Mouse (Mus musculus) embryo, embryonic 10.5 days (tissue): Measurements from ENCODE around the gene Hibch.

ENCODE experiments used
- DNase-seq: peaks from one replicate; pipeline ENCODE4 v3.0.0-alpha.2; 2015; ENCODE audit warnings: low spot score

The Hibch gene

GRCm38 (mm10) chr1:52844782-52845665, at the start of gene Hibch:
Gene Hibch (plus strand): TSS chr1:52844929.
- peak; percentile 99 for DNase-seq

- no peak for DNase-seq
Measured at GRCm38 (mm10) chr1:52795927-52796326, 48.8 kb upstream of the Hibch start.

GRCm38 (mm10) chr1:52799056-52799726, 45.5 kb upstream of the Hibch start:
- no peak for DNase-seq

GRCm38 (mm10) chr1:52799772-52800171, 45.0 kb upstream of the Hibch start:
- no peak for DNase-seq

- no peak for DNase-seq
Measured at GRCm38 (mm10) chr1:52800340-52800740, 44.4 kb upstream of the Hibch start.

GRCm38 (mm10) chr1:52801651-52802050, 43.1 kb upstream of the Hibch start:
- DNase-seq = no peak

- DNase-seq = no peak
Measured at GRCm38 (mm10) chr1:52802406-52802975, 42.2 kb upstream of the Hibch start.

GRCm38 (mm10) chr1:52805041-52805440, 39.7 kb upstream of the Hibch start:
- DNase-seq = no peak

GRCm38 (mm10) chr1:52808456-52808855, 36.3 kb upstream of the Hibch start:
- no peak for DNase-seq

GRCm38 (mm10) chr1:52816232-52816891, 28.4 kb upstream of the Hibch start:
- DNase-seq = peak; percentile 27

GRCm38 (mm10) chr1:52816910-52817812, 27.6 kb upstream of the Hibch start, which contains the start of gene Inpp1:
Gene Inpp1 (minus strand): TSS chr1:52817688.
- DNase-seq = peak; percentile 74

GRCm38 (mm10) chr1:52817813-52818147, 26.9 kb upstream of the Hibch start:
- DNase-seq = peak; percentile 77

GRCm38 (mm10) chr1:52839099-52839498, 5.6 kb upstream of the Hibch start:
- DNase-seq = no peak

GRCm38 (mm10) chr1:52844354-52844753, 375 bp upstream of the Hibch start:
- no peak for DNase-seq

- DNase-seq = no peak
Measured at GRCm38 (mm10) chr1:52846556-52846955, 1.8 kb downstream of the Hibch start.

GRCm38 (mm10) chr1:52849422-52849821, 4.7 kb downstream of the Hibch start:
- no peak for DNase-seq

- peak; percentile 56 for DNase-seq
Measured at GRCm38 (mm10) chr1:52854029-52854428, 9.3 kb downstream of the Hibch start.

GRCm38 (mm10) chr1:52855904-52856601, 11.3 kb downstream of the Hibch start:
- DNase-seq = no peak

GRCm38 (mm10) chr1:52864220-52864619, 19.5 kb downstream of the Hibch start:
- DNase-seq = no peak

- DNase-seq = no peak
Measured at GRCm38 (mm10) chr1:52866007-52866406, 21.3 kb downstream of the Hibch start.

- no peak for DNase-seq
Measured at GRCm38 (mm10) chr1:52867876-52868275, 23.1 kb downstream of the Hibch start.
